Mouse (Mus musculus): ENCODE measurements around the gene Arhgap31.

- no peak for TF ChIP-seq POLR2A (IDR thresholded peaks at IDR 0.05; ENCODE audit: extremely low read depth, insufficient read depth, low read length)
- no peak for TF ChIP-seq CTCF (IDR thresholded peaks at IDR 0.05; ENCODE audit: extremely low read depth, insufficient read depth, low read length)
Observed at GRCm38 (mm10) chr16:38613646-38614045, 99.4 kb downstream of the Arhgap31 start.

Measured in cortical plate, adult 2 months (tissue).